Mouse (Mus musculus) heart, embryonic 11.5 days (tissue): ENCODE results near the gene Tjp3. TPM values are rescaled to one million over a fixed set of nuclear protein-coding genes. Genes with fewer than 3 reads are reported as not detected.
A peak's percentile ranks its signal among the peaks of the same experiment; 100 is the strongest.

ENCODE experiments used
- ATAC-seq: fragments of 200-750 bp; cut with Nextera tagmentation; replicated peaks from 2 replicates; pipeline ENCODE4 v1.8.0; 2017; ENCODE audit warnings: moderate library complexity; ENCODE audit not compliant: insufficient number of reproducible peaks, low FRiP score, low TSS enrichment
- H3K27ac ChIP-seq: fragments of 300-500 bp; sonication (generic); 2 replicates; pipeline ENCODE4 v1.5.1; 2014; ENCODE audit warnings: mild to moderate bottlenecking, low read depth, low read length
- H3K27me3 ChIP-seq: fragments of 300-500 bp; sonication (generic); 2 replicates; pipeline ENCODE4 v1.6.1; 2014; ENCODE audit warnings: mild to moderate bottlenecking, low read length, mixed read lengths; ENCODE audit not compliant: control insufficient read depth, insufficient read depth
- H3K36me3 ChIP-seq: fragments of 300-500 bp; sonication (generic); 2 replicates; pipeline ENCODE4 v1.6.1; 2014; ENCODE audit warnings: mild to moderate bottlenecking, low read length, moderate library complexity, mixed read lengths; ENCODE audit not compliant: control insufficient read depth, insufficient read depth
- H3K4me1 ChIP-seq: fragments of 300-500 bp; sonication (generic); 2 replicates; pipeline ENCODE4 v1.6.1; 2014; ENCODE audit warnings: low read length; ENCODE audit not compliant: control insufficient read depth, insufficient read depth
- H3K4me2 ChIP-seq: fragments of 300-500 bp; sonication (generic); 2 replicates; pipeline ENCODE4 v1.6.1; 2014; ENCODE audit warnings: mild to moderate bottlenecking, moderate library complexity
- H3K4me3 ChIP-seq: fragments of 300-500 bp; sonication (generic); 2 replicates; pipeline ENCODE4 v1.5.1; 2014; ENCODE audit warnings: low read depth, low read length
- H3K9ac ChIP-seq: fragments of 300-500 bp; sonication (generic); 2 replicates; pipeline ENCODE4 v1.6.1; 2014; ENCODE audit warnings: mild to moderate bottlenecking, low read depth, low read length, moderate library complexity
- H3K9me3 ChIP-seq: fragments of 300-500 bp; sonication (generic); replicated peaks from 2 replicates; pipeline ENCODE4 v1.6.1; 2016; ENCODE audit warnings: low read length; ENCODE audit not compliant: control insufficient read depth
- WGBS: fragments of 180-500 bp; shearing (Covaris S2); extraction: QIAGEN DNeasy Blood & Tissue Kit; methylation state at CpG from one replicate; pipeline ENCODE4 v1.1.7; 2014; ENCODE audit not compliant: insufficient replicate concordance; 5-methylcytosine and 5-hydroxymethylcytosine counted together
- polyA plus RNA-seq: library from polyadenylated mRNA; unstranded; fragments of >200 nt; fragmentation: Nextera tagmentation; extraction: Ambion mirVana; gene quantifications from 2 replicates; pipeline ENCODE4 v1.2.1, GENCODE M21; 2014

The Tjp3 gene
- polyA plus RNA-seq, 1 experiment from 2014 or later, result 1.4 TPM

DNA sequence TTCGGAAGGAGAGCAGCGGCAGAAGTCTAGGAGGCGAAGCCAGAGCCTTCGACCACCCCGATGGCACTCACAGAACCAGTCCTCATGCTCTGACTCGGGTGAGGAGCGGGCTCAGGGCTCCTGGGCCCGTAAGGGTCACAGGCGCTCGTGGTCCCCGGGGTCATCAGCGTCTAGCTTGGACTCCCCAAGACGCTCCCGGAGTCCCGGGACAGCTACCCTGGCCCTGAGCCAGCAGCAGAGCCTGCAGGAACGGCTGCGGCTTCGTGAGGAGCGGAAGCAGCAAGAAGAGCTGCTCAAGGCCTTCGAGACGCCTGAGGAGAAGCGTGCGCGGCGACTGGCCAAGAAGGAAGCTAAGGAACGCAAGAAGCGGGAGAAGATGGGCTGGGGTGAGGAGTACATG, 31.1 kb upstream of the Tjp3 start:
- WGBS, result 91% methylated on average over 27 of the region's 27 CpGs
- Histone ChIP-seq H3K36me3 (peaks cover 46% of the 10 kb centered on the region), H3K9ac (peak overlapping the region; percentile 34; the same call in 1 of the 2 replicates), H3K27ac (no peak overlapping the region), H3K4me2 (peak overlapping the region; percentile 87; the same call in 1 of the 2 replicates), H3K4me3 (peak overlapping the region; percentile 96; the same call in 1 of the 2 replicates), H3K4me1 (peaks cover 37% of the 10 kb centered on the region), H3K9me3 (no peaks in the 10 kb centered on the region), H3K27me3 (no peaks in the 10 kb centered on the region)
- ATAC-seq, result no peak

DNA sequence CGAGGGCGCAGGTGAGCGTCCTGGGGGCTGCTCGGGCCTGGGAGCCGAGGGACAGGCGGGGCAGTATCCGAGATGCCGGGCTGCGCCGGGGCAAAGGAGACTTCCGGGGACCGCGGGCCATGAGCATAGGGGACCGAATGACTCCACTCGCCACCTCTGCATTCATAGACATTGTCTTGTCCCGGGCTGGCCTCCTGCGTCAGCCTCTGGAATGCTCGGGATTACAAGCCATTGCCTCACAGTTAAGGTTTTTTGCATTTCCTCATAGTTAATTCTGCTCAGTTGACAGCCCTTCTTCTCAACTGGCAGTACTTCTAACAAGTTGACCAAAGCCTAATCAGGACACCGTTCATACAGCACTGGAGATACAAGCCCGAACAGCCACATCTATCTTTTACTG, 30.1 kb upstream of the Tjp3 start:
- Histone ChIP-seq H3K36me3 (peaks cover 41% of the 10 kb centered on the region), H3K9ac (peak overlapping the region; percentile 88), H3K27me3 (no peaks in the 10 kb centered on the region), H3K27ac (peak overlapping the region; percentile 85), H3K4me1 (peaks cover 35% of the 10 kb centered on the region), H3K4me2 (peak overlapping the region; percentile 87), H3K4me3 (peak overlapping the region; percentile 96), H3K9me3 (no peaks in the 10 kb centered on the region)
- no peak for ATAC-seq
- WGBS, result 1% methylated on average over 20 of the region's 20 CpGs

DNA sequence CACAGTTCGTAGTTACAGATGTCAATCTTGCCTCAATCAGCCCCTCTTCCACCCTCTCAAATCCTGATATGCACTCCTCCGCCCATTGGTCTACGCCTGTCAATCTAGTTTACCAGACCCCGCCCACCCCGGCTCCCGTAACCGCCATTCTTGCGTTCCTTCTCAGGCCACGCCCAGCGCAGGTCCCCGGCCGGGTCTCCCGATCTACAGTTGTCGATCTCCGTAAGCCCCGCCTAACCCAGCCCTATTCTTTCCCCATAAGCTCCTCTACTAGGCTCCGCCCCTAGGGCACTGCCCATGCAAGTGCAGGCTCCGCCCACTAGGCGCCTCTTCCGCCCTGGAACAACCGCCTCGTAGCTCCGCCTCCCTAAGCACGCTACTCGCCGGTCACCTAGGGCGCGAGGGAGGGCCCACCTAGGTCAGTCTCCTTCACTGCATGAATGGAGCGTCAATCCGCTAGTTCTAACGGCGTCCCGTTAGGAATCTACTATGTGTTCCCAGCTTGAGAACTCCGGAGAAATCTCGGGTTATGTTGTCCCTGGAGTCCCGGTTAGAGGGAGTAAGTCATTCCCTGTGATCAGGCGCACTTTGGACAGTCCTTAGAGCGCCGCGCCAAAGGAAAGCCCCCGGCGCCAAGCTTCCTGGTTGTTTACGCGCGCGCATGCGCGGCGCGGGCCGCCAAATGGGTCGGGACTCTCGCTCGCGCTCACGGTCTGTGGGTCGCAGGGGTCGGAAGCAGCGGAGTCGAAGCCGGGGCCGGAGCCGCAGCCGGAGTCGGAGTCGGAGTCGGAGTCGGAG, 29.4 kb upstream of the Tjp3 start, which contains the start of gene Cactin:
TSS of gene Cactin (plus strand) at position 554 of the 798 bp plus-strand sequence.
- Histone ChIP-seq H3K27me3 (no peaks in the 10 kb centered on the region), H3K4me1 (peaks cover 37% of the 10 kb centered on the region), H3K9me3 (no peaks in the 10 kb centered on the region), H3K27ac (peak within 1 kb of the TSS; percentile 85), H3K4me3 (peak within 1 kb of the TSS; percentile 96), H3K36me3 (peaks cover 37% of the 10 kb centered on the region), H3K9ac (peak within 1 kb of the TSS; percentile 88), H3K4me2 (peak within 1 kb of the TSS; percentile 87)
- under 1% methylated on average over 68 of the region's 68 CpGs for WGBS
- ATAC-seq, result peak; percentile 90

DNA sequence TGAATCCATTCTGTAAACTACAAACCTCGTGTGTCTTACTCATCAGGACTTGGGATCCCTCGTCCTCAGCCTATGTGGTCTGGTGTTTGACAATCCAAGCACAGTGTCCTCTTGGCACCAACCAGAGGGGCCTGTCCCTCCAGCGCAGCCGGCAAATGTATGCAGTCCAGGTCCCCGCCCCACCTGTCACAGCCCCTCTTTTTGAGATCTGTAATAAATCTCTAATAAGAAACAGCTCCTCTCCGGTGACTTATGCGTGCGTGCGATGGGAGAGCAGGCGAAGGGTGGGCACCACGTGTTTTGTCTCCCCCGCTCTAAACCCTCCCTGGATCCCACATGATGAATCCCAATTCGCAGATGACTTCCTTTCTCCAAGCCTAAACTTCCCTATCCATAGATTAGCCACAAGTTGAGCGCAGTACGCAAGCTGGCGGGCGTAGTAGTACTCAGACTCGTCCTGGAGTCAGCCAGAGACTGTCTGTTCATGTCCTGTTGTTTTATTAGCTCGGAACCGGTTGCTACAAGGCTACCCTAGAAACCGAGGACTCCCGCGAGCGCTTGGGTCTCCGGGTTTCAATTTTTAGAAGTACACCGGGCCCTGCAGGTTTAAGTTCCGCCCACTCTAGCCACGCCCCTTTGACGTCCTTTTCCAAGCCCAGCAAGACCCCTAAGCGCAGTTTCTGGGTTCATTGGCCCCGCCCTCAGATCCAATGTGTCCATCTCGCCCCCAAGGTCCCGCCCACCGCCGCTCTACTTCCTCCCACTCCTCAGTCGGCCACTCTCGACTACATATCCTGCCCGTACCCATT, 28.6 kb upstream of the Tjp3 start:
- Histone ChIP-seq H3K4me2 (peak overlapping the region; percentile 87), H3K9me3 (no peaks in the 10 kb centered on the region), H3K4me1 (peaks cover 37% of the 10 kb centered on the region), H3K4me3 (peak overlapping the region; percentile 96), H3K27ac (peak overlapping the region; percentile 85), H3K27me3 (no peaks in the 10 kb centered on the region), H3K36me3 (peaks cover 31% of the 10 kb centered on the region), H3K9ac (peak overlapping the region; percentile 72)
- no peak for ATAC-seq
- WGBS, result 2% methylated on average over 38 of the region's 38 CpGs

DNA sequence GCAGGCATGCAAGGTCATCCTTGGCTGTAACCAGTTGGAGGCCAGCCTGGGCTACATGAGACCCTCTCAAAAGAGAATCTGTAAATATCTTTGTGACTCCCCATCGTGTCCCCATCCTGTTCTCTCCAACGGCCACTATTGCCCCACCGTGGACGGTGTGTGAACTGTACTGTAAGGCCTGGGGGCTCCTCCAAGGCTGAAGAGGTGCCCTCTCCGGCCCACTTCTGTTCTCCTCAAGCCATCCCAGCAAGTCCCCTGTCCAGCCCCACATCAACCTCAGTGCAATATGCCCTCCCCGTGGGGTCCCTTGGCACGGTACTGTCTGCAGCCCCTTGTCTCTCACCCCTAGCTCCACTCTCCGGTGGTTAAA, 27.9 kb upstream of the Tjp3 start:
- Histone ChIP-seq H3K9me3 (no peaks in the 10 kb centered on the region), H3K4me2 (peak overlapping the region; percentile 87), H3K9ac (peak overlapping the region; percentile 72; the same call in 1 of the 2 replicates), H3K27me3 (no peaks in the 10 kb centered on the region), H3K36me3 (peaks cover 25% of the 10 kb centered on the region), H3K27ac (peak overlapping the region; percentile 85; the same call in 1 of the 2 replicates), H3K4me3 (peak overlapping the region; percentile 96), H3K4me1 (peaks cover 37% of the 10 kb centered on the region)
- no peak for ATAC-seq
- 43% methylated on average over 8 of the region's 8 CpGs for WGBS

DNA sequence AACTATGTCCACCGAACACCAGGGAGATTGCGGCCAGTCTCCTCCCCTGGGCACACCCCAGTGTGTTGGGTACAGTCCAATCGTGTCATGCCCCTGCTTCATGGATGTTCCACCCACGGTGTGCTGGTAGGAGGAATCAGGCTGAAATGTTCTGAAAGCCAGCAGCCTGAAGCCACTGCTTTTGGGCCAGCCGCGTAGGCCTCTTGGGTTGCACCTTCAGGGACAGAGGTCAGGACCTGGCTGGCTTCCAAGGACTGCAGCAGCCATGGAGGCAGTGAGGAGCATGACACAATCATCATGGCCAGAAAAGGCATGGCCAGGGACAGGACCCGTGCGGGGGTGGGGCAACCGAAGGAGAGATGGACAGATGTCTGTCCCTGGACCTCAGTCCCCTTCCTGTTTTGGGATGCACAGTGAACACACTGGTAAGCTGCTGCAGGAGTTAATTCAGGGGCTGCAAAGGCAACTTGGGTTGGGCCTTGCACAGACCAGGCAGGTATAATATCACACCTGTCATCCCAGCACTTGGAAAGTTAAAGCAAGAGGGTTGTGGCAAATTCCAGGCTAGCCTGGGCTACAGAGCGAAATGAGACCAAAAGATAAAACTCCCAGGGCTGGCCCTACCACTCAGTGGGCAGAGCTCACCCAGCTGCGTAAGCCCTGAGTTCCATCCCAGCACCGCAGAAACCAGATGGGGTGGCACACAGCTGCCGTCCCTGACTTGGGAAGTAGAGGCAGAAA, 27.4 kb upstream of the Tjp3 start:
- H3K9ac ChIP-seq, result peak overlapping the region; percentile 72; the same call in 1 of the 2 replicates
- H3K4me3 ChIP-seq, result no peak overlapping the region
- H3K27ac ChIP-seq, result no peak overlapping the region
- H3K9me3 ChIP-seq, result no peaks in the 10 kb centered on the region
- H3K36me3 ChIP-seq, result peaks cover 25% of the 10 kb centered on the region
- H3K4me1 ChIP-seq, result peaks cover 37% of the 10 kb centered on the region
- no peak for ATAC-seq
- WGBS, result 87% methylated on average over 13 of the region's 13 CpGs
- no peaks in the 10 kb centered on the region for H3K27me3 ChIP-seq
- H3K4me2 ChIP-seq, result peak overlapping the region; percentile 87

DNA sequence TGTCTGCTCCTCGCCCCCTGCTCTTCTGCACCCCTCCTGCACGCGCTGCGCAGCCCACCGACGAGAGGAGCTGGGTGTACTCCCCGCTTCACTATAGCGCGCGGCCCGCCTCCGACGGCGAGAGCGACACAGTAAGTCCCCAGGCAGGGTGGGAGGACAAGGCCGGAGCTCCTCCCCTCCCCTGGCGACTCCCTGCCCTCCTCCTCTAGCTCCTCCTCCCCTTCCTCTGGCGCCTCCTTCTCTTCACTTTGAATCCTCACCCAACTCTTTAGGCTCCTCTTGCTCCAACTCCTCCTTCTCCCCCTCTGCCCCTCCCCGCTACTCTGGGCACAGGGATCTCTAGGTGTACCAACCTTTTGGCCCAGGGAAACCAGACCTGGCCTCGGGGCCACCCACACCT, 25.9 kb upstream of the Tjp3 start:
- H3K9ac ChIP-seq, result peak overlapping the region; percentile 66
- H3K9me3 ChIP-seq, result no peaks in the 10 kb centered on the region
- peak overlapping the region; percentile 63 for H3K4me2 ChIP-seq
- H3K27ac ChIP-seq, result no peak overlapping the region
- 8% methylated on average over 20 of the region's 20 CpGs for WGBS
- peak overlapping the region; percentile 28 for H3K4me3 ChIP-seq
- no peak for ATAC-seq
- no peaks in the 10 kb centered on the region for H3K27me3 ChIP-seq
- H3K36me3 ChIP-seq, result peaks cover 19% of the 10 kb centered on the region
- H3K4me1 ChIP-seq, result peaks cover 34% of the 10 kb centered on the region
